Mouse (Mus musculus): ENCODE data around the gene Msi2.
A peak's percentile ranks its signal among the peaks of the same experiment; 100 is the strongest.

The Msi2 gene

GRCm38 (mm10) chr11:88538710-88539340 is 179.5 kb downstream of the Msi2 start:
- DNase-seq (ENCODE audit: low spot score), result no peak

- no peak for DNase-seq (ENCODE audit: low spot score)
These were observed 181.0 kb downstream of the Msi2 start for GRCm38 (mm10) chr11:88537344-88537743.

- DNase-seq (ENCODE audit: low spot score), result no peak
These were observed 181.5 kb downstream of the Msi2 start for GRCm38 (mm10) chr11:88536861-88537260.

GRCm38 (mm10) chr11:88534331-88534929 is 183.9 kb downstream of the Msi2 start:
- no peak for DNase-seq (ENCODE audit: low spot score)

- no peak for DNase-seq (ENCODE audit: low spot score)
These were observed 186.3 kb downstream of the Msi2 start for GRCm38 (mm10) chr11:88532016-88532415.

GRCm38 (mm10) chr11:88530032-88530431 is 188.3 kb downstream of the Msi2 start:
- no peak for DNase-seq (ENCODE audit: low spot score)

GRCm38 (mm10) chr11:88528522-88529101 is 189.7 kb downstream of the Msi2 start:
- no peak for DNase-seq (ENCODE audit: low spot score)

GRCm38 (mm10) chr11:88526711-88527110 is 191.6 kb downstream of the Msi2 start:
- DNase-seq (ENCODE audit: low spot score), result no peak

- DNase-seq (ENCODE audit: low spot score), result peak; percentile 35
These were observed 193.3 kb downstream of the Msi2 start for GRCm38 (mm10) chr11:88524790-88525575.

- DNase-seq (ENCODE audit: low spot score), result no peak
These were observed 193.9 kb downstream of the Msi2 start for GRCm38 (mm10) chr11:88524437-88524789.

- DNase-seq (ENCODE audit: low spot score), result peak; percentile 53
These were observed 194.4 kb downstream of the Msi2 start for GRCm38 (mm10) chr11:88523921-88524320.

- no peak for DNase-seq (ENCODE audit: low spot score)
These were observed 194.8 kb downstream of the Msi2 start for GRCm38 (mm10) chr11:88523511-88523910.

GRCm38 (mm10) chr11:88522114-88522513 is 196.2 kb downstream of the Msi2 start:
- DNase-seq (ENCODE audit: low spot score), result no peak

GRCm38 (mm10) chr11:88520951-88521730 is 197.2 kb downstream of the Msi2 start:
- no peak for DNase-seq (ENCODE audit: low spot score)

- DNase-seq (ENCODE audit: low spot score), result no peak
These were observed 200.0 kb downstream of the Msi2 start for GRCm38 (mm10) chr11:88518361-88518760.

GRCm38 (mm10) chr11:88516596-88517485 is 201.5 kb downstream of the Msi2 start:
- no peak for DNase-seq (ENCODE audit: low spot score)

- DNase-seq (ENCODE audit: low spot score), result no peak
These were observed 202.4 kb downstream of the Msi2 start for GRCm38 (mm10) chr11:88515736-88516583.

GRCm38 (mm10) chr11:88515267-88515666 is 203.0 kb downstream of the Msi2 start:
- DNase-seq (ENCODE audit: low spot score), result no peak

GRCm38 (mm10) chr11:88514151-88514926 is 204.0 kb downstream of the Msi2 start:
- DNase-seq (ENCODE audit: low spot score), result peak; percentile 57

Data from urinary bladder, postnatal 14 days (tissue).